Mouse (Mus musculus) forebrain, postnatal 0 days (tissue): Measurements from ENCODE around the gene Hoxb9. TPM values are rescaled to one million over a fixed set of nuclear protein-coding genes. Genes with fewer than 3 reads are reported as not detected.

ENCODE experiments used
- ATAC-seq: fragments of 200-750 bp; cut with Nextera tagmentation; 2 replicates; pipeline ENCODE4 v1.8.0; 2017; ENCODE audit warnings: mild to moderate bottlenecking, moderate library complexity
- DNase-seq: peaks from one replicate; pipeline ENCODE4 v3.0.0-alpha.2; 2015
- H3K27ac ChIP-seq: fragments of 300-500 bp; sonication (generic); 2 replicates; pipeline ENCODE4 v1.5.1; 2014; ENCODE audit warnings: low read depth, mild to moderate bottlenecking, antibody characterized with exemption, low read length, moderate library complexity, mixed read lengths
- H3K27me3 ChIP-seq: fragments of 300-500 bp; sonication (generic); 2 replicates; pipeline ENCODE4 v1.6.1; 2014; ENCODE audit warnings: mild to moderate bottlenecking, low read length, mixed read lengths; ENCODE audit not compliant: insufficient read depth
- H3K36me3 ChIP-seq: fragments of 300-500 bp; sonication (generic); 2 replicates; pipeline ENCODE4 v1.6.1; 2014; ENCODE audit warnings: mild to moderate bottlenecking, moderate library complexity; ENCODE audit not compliant: insufficient read depth
- H3K4me1 ChIP-seq: fragments of 300-500 bp; sonication (generic); 2 replicates; pipeline ENCODE4 v1.6.1; 2014; ENCODE audit warnings: antibody characterized with exemption; ENCODE audit not compliant: insufficient read depth
- H3K4me2 ChIP-seq: fragments of 300-500 bp; sonication (generic); 2 replicates; pipeline ENCODE4 v1.6.1; 2014; ENCODE audit warnings: low read depth, mild to moderate bottlenecking, moderate library complexity
- H3K4me3 ChIP-seq: fragments of 300-500 bp; sonication (generic); 2 replicates; pipeline ENCODE4 v1.5.1; 2014; ENCODE audit warnings: low read depth, low read length, mixed read lengths
- H3K9ac ChIP-seq: fragments of 300-500 bp; sonication (generic); 2 replicates; pipeline ENCODE4 v1.6.1; 2014; ENCODE audit warnings: mild to moderate bottlenecking
- H3K9me3 ChIP-seq: fragments of 300-500 bp; sonication (generic); 2 replicates; pipeline ENCODE4 v1.6.1; 2016; ENCODE audit warnings: low read length
- CTCF ChIP-seq: sonication (generic); IDR thresholded peaks from 2 replicates; pipeline ENCODE4 v1.5.1; 2016; ENCODE audit warnings: antibody characterized with exemption, control low read depth, low read depth
- WGBS: fragments of 180-500 bp; shearing (Covaris S2); extraction: QIAGEN DNeasy Blood & Tissue Kit; methylation state at CpG from one replicate; pipeline ENCODE4 v1.1.7; 2014; 5-methylcytosine and 5-hydroxymethylcytosine counted together
- polyA plus RNA-seq: library from polyadenylated mRNA; unstranded; fragments of >200 nt; fragmentation: Nextera tagmentation; extraction: Ambion mirVana; gene quantifications from 2 replicates; pipeline ENCODE4 v1.2.1, GENCODE M21; 2015
- total RNA-seq: library from RNA; depleted of rRNA; stranded (reverse); fragments of >200 nt; gene quantifications from 2 replicates; pipeline ENCODE4 v1.2.3, GENCODE M21; 2014

Gene Hoxb9
- total and polyA plus RNA-seq, 2 experiments from 2014 or later, result not detected

DNA sequence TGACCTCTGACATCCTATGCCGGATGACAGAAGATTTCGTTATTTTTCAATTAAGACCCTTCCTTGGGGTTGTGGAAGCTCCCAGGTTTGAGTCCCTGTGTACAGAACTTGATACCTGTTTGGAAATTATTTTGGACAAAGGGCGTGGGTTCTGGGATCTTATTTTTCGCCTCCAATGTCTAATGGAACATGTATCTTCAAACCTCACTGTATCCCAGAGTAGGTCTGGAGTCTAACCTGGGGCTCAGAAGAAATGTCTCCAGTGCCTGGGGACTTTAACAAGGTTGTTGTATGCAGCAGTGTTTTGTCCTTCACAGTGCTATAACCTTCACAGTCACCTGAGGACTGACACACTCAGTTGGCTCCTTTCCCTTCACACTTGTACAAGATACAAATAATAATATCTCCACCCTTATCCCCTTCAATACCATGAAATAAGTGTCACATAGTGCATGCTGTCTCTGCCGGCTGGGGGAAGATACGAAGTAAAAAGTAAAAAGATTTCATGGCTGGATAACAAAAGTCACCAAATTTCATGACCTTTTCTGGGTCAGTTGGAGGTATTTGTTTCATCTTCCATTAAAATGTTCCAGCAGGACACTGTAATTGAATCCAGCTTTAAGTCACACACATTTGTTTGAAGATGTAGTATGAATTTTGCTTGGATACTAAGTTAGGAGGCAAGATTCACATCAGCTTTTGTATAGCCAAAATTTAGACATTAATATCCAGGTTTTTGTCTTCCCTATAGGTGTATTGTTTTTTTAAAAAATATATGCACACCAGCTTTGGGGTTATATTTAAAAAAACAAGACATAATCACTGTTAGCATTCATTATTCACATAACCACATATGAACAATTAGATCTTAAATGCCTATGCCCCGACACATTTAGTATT lies 4.0 kb upstream of the Hoxb9 start:
- Histone ChIP-seq H3K27ac (no peak overlapping the region), H3K4me2 (no peak overlapping the region), H3K9me3 (no peaks in the 10 kb centered on the region), H3K4me3 (no peak overlapping the region), H3K27me3 (peaks cover 97% of the 10 kb centered on the region), H3K4me1 (no peaks in the 10 kb centered on the region), H3K9ac (no peak overlapping the region), H3K36me3 (no peaks in the 10 kb centered on the region)
- WGBS, result 12% methylated on average over 7 of the region's 7 CpGs
- DNase-seq (no peak), ATAC-seq (no peak)
- TF ChIP-seq CTCF, result no peak

DNA sequence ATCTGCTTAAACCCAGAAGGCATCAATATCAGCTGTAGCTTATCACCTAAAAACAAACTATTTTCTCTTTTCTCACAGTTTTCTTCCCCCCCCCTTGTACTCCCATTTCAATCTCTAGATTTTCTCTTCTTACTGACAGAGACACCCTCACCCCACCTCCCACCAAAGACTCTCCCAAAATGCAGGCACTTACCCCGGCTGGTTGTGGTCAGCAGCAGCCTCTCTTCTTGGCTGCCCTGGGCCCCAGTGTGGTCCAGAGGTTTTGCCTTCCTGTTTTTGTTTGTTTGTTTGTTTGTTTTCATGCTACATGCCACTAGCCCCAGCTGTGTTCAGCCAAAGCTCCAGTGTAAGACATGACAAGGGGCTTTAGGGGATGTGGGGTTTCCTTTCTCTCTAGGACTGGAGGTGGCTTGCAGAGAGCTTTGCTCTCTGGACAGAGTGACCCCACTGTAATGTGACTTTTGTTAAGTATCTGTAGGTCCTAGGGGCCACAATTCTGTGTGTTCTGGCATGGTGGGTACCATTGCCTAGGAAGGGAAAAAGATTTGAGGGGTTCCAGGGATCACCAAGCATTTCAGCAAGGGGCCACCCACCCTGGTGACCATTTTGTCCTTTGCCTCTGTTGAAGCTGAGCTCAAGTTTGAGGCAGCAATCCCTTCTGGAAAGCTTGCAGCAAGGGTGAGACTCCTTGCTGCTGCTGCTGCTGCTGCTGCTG lies 3.1 kb upstream of the Hoxb9 start:
- H3K27me3 ChIP-seq, result peaks cover 97% of the 10 kb centered on the region
- H3K4me1 ChIP-seq, result no peaks in the 10 kb centered on the region
- H3K9me3 ChIP-seq, result no peaks in the 10 kb centered on the region
- H3K27ac ChIP-seq, result no peak overlapping the region
- 7% methylated on average over 1 of the region's 1 CpGs for WGBS
- H3K9ac ChIP-seq, result no peak overlapping the region
- DNase-seq (no peak), ATAC-seq (no peak)
- H3K36me3 ChIP-seq, result no peaks in the 10 kb centered on the region
- H3K4me3 ChIP-seq, result no peak overlapping the region
- no peak for TF ChIP-seq CTCF
- H3K4me2 ChIP-seq, result no peak overlapping the region

DNA sequence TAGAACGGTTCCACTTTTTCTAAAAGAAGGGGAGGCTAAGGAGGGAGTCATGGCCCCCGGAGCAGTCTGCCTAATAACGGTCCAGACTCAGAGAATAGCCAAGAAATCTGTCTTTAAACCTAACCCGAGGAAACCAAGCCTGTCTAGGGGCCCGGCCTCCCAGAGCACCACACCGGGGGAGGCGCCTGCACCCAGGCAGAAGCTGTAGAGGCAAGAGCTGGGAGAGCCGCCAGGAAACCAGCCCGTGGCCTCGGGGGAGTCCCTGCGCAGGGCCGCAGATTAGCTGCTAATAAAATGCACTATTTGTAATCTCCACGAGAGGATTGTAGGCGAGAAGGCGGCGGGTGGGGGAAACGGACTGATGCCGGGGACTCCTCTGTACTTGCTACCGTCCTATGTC lies 1.4 kb upstream of the Hoxb9 start:
- no peak for ATAC-seq
- Histone ChIP-seq H3K36me3 (no peaks in the 10 kb centered on the region), H3K27me3 (peaks cover 98% of the 10 kb centered on the region), H3K4me1 (no peaks in the 10 kb centered on the region), H3K9me3 (no peaks in the 10 kb centered on the region), H3K9ac (no peak overlapping the region), H3K4me2 (no peak overlapping the region), H3K27ac (no peak overlapping the region), H3K4me3 (no peak overlapping the region)
- TF ChIP-seq CTCF, result no peak
- under 1% methylated on average over 19 of the region's 19 CpGs for WGBS
- DNase-seq, result no peak

DNA sequence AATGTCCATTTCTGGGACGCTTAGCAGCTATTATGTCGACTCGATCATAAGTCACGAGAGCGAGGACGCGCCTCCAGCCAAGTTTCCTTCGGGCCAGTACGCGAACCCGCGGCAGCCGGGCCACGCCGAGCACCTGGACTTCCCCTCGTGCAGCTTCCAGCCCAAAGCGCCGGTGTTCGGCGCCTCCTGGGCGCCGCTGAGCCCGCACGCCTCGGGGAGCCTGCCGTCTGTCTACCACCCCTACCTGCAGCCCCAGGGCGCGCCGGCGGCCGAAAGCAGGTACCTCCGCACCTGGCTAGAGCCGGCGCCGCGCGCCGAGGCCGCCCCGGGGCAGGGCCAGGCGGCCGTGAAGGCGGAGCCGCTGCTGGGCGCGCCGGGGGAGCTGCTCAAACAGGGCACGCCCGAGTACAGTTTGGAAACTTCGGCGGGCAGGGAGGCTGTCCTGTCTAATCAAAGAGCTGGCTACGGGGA lies 319 bp downstream of the Hoxb9 start:
- 3% methylated on average over 51 of the region's 52 CpGs for WGBS
- Histone ChIP-seq H3K9me3 (no peaks in the 10 kb centered on the region), H3K4me3 (no peak overlapping the region), H3K27ac (no peak overlapping the region), H3K9ac (no peak overlapping the region), H3K36me3 (no peaks in the 10 kb centered on the region), H3K27me3 (peaks cover 98% of the 10 kb centered on the region), H3K4me1 (no peaks in the 10 kb centered on the region), H3K4me2 (no peak overlapping the region)
- no peak for DNase-seq
- ATAC-seq, result no peak
- no peak for TF ChIP-seq CTCF

DNA sequence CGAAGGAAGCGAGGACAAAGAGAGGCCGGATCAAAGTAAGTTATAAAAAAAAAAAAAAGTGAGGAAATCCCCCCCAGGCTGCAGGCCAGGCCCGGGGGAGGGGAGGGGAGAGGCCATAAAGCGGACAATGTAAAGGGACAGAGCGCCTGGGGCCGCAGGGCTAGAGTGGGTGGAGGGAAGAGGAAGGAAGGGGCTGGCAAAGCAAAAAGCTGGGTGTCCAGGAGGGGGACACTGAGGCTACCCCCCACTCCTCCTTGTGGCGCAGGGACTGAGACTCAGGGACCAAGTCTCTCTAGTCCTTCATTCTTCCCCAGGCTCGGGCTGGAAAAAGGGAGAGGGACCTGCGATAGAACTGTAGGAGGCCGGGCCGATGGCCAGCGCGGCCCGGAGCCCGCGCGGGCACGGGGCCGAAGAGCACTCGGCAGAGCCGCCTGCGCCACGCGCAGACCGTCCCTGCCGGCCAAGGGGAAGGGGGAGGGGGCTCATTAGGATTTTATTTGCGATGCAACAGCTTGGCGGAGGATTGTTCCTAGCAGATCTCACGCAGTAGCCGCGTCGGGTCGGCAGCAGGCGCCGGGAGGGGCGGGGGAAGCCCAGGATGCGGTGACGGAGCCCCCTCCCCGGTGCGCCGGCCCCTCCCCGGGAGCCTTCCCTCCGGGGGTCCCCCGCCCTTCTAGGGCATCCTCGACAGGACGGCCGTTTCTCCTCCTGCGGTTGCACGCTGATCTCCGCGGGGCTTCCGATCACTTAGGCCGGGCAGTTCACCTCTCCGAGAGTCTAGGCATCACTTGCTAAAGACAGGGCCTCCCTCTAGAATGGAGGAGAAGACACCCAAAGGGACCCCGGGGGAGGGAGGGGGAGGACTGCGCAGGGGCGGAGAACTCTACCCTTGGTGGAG lies 1.0 kb downstream of the Hoxb9 start:
- Histone ChIP-seq H3K9me3 (no peaks in the 10 kb centered on the region), H3K9ac (no peak overlapping the region), H3K27ac (no peak overlapping the region), H3K4me3 (no peak overlapping the region), H3K4me2 (no peak overlapping the region), H3K27me3 (peaks cover 98% of the 10 kb centered on the region), H3K36me3 (no peaks in the 10 kb centered on the region), H3K4me1 (no peaks in the 10 kb centered on the region)
- no peak for TF ChIP-seq CTCF
- no peak for DNase-seq
- ATAC-seq, result no peak
- under 1% methylated on average over 54 of the region's 58 CpGs for WGBS

DNA sequence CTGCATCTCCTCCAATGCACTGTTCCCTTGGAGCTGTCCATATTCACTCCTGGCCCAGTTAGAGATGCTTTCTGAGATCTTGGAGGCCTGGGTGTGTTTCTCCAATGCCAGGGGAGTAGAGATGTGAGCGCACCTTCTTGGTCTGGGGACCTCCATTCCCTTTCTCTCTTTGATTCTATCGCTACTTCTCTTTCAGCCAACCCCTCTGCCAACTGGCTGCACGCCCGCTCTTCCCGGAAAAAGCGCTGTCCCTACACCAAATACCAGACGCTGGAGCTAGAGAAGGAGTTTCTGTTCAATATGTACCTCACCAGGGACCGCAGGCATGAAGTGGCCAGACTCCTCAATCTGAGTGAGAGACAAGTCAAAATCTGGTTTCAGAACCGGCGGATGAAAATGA lies 3.2 kb downstream of the Hoxb9 start:
- H3K4me1 ChIP-seq, result no peaks in the 10 kb centered on the region
- no peak for TF ChIP-seq CTCF
- H3K9ac ChIP-seq, result no peak overlapping the region
- no peaks in the 10 kb centered on the region for H3K9me3 ChIP-seq
- WGBS, result 2% methylated on average over 10 of the region's 10 CpGs
- H3K36me3 ChIP-seq, result no peaks in the 10 kb centered on the region
- peaks cover 98% of the 10 kb centered on the region for H3K27me3 ChIP-seq
- ATAC-seq (no peak), DNase-seq (no peak)
- H3K27ac ChIP-seq, result no peak overlapping the region
- no peak overlapping the region for H3K4me2 ChIP-seq
- H3K4me3 ChIP-seq, result no peak overlapping the region
